Comparison of ENCODE assay signal across 8 mouse cellular contexts in the genomic region with DNA sequence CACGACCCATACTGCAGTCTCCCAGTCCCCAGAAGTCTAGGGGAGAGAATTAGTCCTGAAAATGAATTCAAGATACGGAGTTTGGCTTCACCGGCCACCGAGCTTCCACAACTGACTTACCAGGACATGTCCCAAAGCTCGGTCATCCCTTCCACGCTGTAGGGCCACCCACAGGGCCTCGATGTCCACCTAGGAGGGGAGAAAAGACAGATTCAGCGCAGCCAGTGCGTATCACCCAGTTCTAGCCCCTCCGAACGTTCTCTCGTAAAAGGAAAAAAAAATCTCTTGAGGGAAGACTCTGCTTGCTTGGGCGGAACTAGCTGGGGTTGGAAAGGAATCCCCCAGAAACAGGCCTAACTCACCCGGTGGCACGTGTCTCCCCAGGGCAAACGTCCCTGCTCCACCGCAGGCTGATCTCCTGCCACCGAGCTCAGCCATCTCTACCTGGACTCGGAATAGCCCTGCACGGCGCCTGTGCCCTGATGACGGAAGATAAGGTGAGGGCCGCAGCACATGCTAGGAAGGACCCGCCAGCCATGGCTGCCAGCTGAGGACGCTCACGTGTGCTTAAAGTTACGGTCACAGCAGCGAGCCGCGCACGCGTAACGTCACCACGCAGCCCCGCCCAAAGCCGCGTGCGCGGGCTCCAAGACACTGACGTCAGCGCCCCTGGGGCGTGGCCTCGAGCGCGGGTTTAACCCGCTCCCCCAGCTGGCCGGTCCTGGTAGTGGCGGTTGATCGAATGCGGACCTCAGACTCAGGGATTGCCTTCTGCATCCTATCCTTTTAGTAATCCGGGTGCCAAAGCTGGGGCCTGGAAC. TPM values are rescaled to one million over a fixed set of nuclear protein-coding genes. Genes with fewer than 3 reads are reported as not detected.
A peak's percentile ranks its signal among the peaks of the same experiment; 100 is the strongest.
DNase-seq lines count a peak whose midpoint lies in the region; ATAC-seq and TF ChIP-seq lines count a peak whose summit lies in the region.

No protein-coding gene starts in this region.

- ATAC-seq in forebrain, embryonic 15.5 days (replicated peaks), result peak; percentile 96
- ATAC-seq in lung, embryonic 14.5 days (ENCODE audit: insufficient read depth), result peak; percentile 95

- peak; percentile 98 for DNase-seq in ES-E14 (ENCODE audit: low read depth, low spot score)
- DNase-seq in cerebellum, adult 11-12 months, result peak; percentile 96
- peak; percentile 98 to 99 for DNase-seq in heart, postnatal 36 days
- DNase-seq in layer of hippocampus, adult 2 months (ENCODE audit: low spot score in 2 of 2), result peak; percentile 97 to 99
- peak; percentile 100 for DNase-seq in lung, embryonic 14.5 days
- DNase-seq in thymus, adult 2 months, result peak; percentile 96

- H3K9me3 ChIP-seq in ES-E14 (ENCODE audit: control insufficient read depth, insufficient read depth, low read depth, low read length), result no peaks in the 10 kb centered on the region
- H3K9me3 ChIP-seq in forebrain, embryonic 15.5 days, result no peaks in the 10 kb centered on the region
- no peaks in the 10 kb centered on the region for H3K9me3 ChIP-seq in lung, embryonic 14.5 days (ENCODE audit: low read depth, low read length)

- in situ Hi-C loops in ES-E14 (cut with MboI; ENCODE audit: low sequenced_read_pairs in 2 of 2, unreplicated experiment in 2 of 2), result no loop called here

- H3K36me3 ChIP-seq in ES-E14 (ENCODE audit: control insufficient read depth, insufficient read depth, low read length, poor library complexity, severe bottlenecking), result peaks cover 33% of the 10 kb centered on the region
- peaks cover 26% of the 10 kb centered on the region for H3K36me3 ChIP-seq in forebrain, embryonic 15.5 days
- H3K36me3 ChIP-seq in lung, embryonic 14.5 days (ENCODE audit: insufficient read depth), result peaks cover 34% of the 10 kb centered on the region
- peaks cover 19% of the 10 kb centered on the region for H3K36me3 ChIP-seq in thymus, adult 2 months (ENCODE audit: control insufficient read depth, insufficient read depth, low read length)

- TF ChIP-seq CTCF in layer of hippocampus, adult 2 months (conservative IDR thresholded peaks at IDR 0.05), result peak; percentile 92
- TF ChIP-seq CTCF in lung, embryonic 14.5 days (IDR thresholded peaks at IDR 0.05; ENCODE audit: low read depth), result peak; percentile 79
- TF ChIP-seq CTCF in olfactory bulb, adult 2 months (IDR thresholded peaks at IDR 0.05; ENCODE audit: insufficient read depth, low read depth, low read length), result peak; percentile 80
- peak; percentile 93 for TF ChIP-seq CTCF in thymus, adult 2 months (IDR thresholded peaks at IDR 0.05; ENCODE audit: borderline replicate concordance, control insufficient read depth, extremely low read depth, insufficient read depth, low read length, poor library complexity)

- H3K9ac ChIP-seq in ES-E14 (ENCODE audit: insufficient read depth, low read depth, low read length, poor library complexity, severe bottlenecking), result peak overlapping the region; percentile 92
- H3K9ac ChIP-seq in forebrain, embryonic 15.5 days (replicated peaks), result peak overlapping the region; percentile 64
- H3K9ac ChIP-seq in lung, embryonic 14.5 days, result peak overlapping the region; percentile 89

- H3K27me3 ChIP-seq in forebrain, embryonic 15.5 days, result no peaks in the 10 kb centered on the region
- H3K27me3 ChIP-seq in lung, embryonic 14.5 days (ENCODE audit: insufficient read depth, low read length), result no peaks in the 10 kb centered on the region
- H3K27me3 ChIP-seq in thymus, adult 2 months (ENCODE audit: control insufficient read depth, insufficient read depth, low read length), result no peaks in the 10 kb centered on the region

- peak overlapping the region; percentile 83 for H3K4me2 ChIP-seq in forebrain, embryonic 15.5 days (replicated peaks)
- peak overlapping the region; percentile 86 for H3K4me2 ChIP-seq in lung, embryonic 14.5 days

- intact Hi-C loops in heart, postnatal 36 days (cut with DNase I), result loop anchor here (5.0 kb wide), 2 partner anchors 51 to 99 kb away; a partner anchor contains a TSS

- peaks cover 0 to 4% of the 10 kb centered on the region in 2 experiments; a peak in 2 of 4 replicates for H3K4me1 ChIP-seq in ES-E14 (ENCODE audit: control insufficient read depth in 2 of 2, insufficient read depth in 2 of 2, low read length in 2 of 2, poor library complexity in 1 of 2)
- peaks cover 17% of the 10 kb centered on the region for H3K4me1 ChIP-seq in forebrain, embryonic 15.5 days
- peaks cover 3% of the 10 kb centered on the region; the same call in 1 of the 2 replicates for H3K4me1 ChIP-seq in lung, embryonic 14.5 days (ENCODE audit: insufficient read depth)
- 0 out of 2 replicates have a peak, but pooled peaks cover 2% of the 10 kb centered on the region for H3K4me1 ChIP-seq in olfactory bulb, adult 2 months (ENCODE audit: control insufficient read depth, insufficient read depth, low read length)
- peaks cover 9% of the 10 kb centered on the region for H3K4me1 ChIP-seq in thymus, adult 2 months (replicated peaks; ENCODE audit: control insufficient read depth, insufficient read depth, low read length)

- H3K4me3 ChIP-seq in ES-E14 (ENCODE audit: insufficient read depth in 1 of 2, low read depth in 1 of 2, low read length in 2 of 2, poor library complexity in 1 of 2, severe bottlenecking in 1 of 2), result peak overlapping the region; percentile 84 to 91
- H3K4me3 ChIP-seq in forebrain, embryonic 15.5 days, result peak overlapping the region; percentile 54
- H3K4me3 ChIP-seq in layer of hippocampus, adult 2 months, result peak overlapping the region; percentile 64
- H3K4me3 ChIP-seq in lung, embryonic 14.5 days (ENCODE audit: low read depth, low read length), result peak overlapping the region; percentile 70
- peak overlapping the region; percentile 59 for H3K4me3 ChIP-seq in olfactory bulb, adult 2 months (ENCODE audit: insufficient read depth, low read depth, low read length)
- peak overlapping the region; percentile 71 for H3K4me3 ChIP-seq in thymus, adult 2 months (ENCODE audit: control insufficient read depth, insufficient read depth, low read length)

- H3K27ac ChIP-seq in ES-E14 (ENCODE audit: insufficient read depth, low read depth, low read length, poor library complexity, severe bottlenecking), result peak overlapping the region; percentile 87
- H3K27ac ChIP-seq in forebrain, embryonic 15.5 days (replicated peaks), result peak overlapping the region; percentile 66
- H3K27ac ChIP-seq in layer of hippocampus, adult 2 months, result peak overlapping the region; percentile 88
- H3K27ac ChIP-seq in lung, embryonic 14.5 days (ENCODE audit: low read depth), result peak overlapping the region; percentile 89
- peak overlapping the region; percentile 33 for H3K27ac ChIP-seq in olfactory bulb, adult 2 months (ENCODE audit: insufficient read depth, low read depth, low read length)
- H3K27ac ChIP-seq in thymus, adult 2 months (ENCODE audit: control insufficient read depth, insufficient read depth, low read length), result peak overlapping the region; percentile 52

- WGBS in forebrain, embryonic 15.5 days, result under 1% methylated on average over 51 of the region's 51 CpGs
- under 1% methylated on average over 51 of the region's 51 CpGs for WGBS in lung, embryonic 14.5 days
- WGBS in olfactory bulb, adult 2 months, result under 1% methylated on average over 51 of the region's 51 CpGs
- under 1% methylated on average over 51 of the region's 51 CpGs for WGBS in thymus, adult 2 months

- TF ChIP-seq POLR2A in olfactory bulb, adult 2 months (IDR thresholded peaks at IDR 0.05; ENCODE audit: insufficient read depth, low read depth, low read length), result peak; percentile 35; the same call in 1 of the 2 replicates
- TF ChIP-seq POLR2A in thymus, adult 2 months (IDR thresholded peaks at IDR 0.05; ENCODE audit: control insufficient read depth, extremely low read depth, insufficient read depth, low read length, poor library complexity), result peak; percentile 69

TF ChIP-seq in ES-E14, 5 proteins besides CTCF, POLR2A, EP300 and RAD21:
- TF ChIP-seq CHD2 (IDR thresholded peaks at IDR 0.05; ENCODE audit: low read depth, low read length), result 0 out of 2 replicates have a peak, but pooled peaks have one; percentile 33
- no peak for TF ChIP-seq MAFK (IDR thresholded peaks at IDR 0.05; ENCODE audit: insufficient read depth, low read depth, low read length)
- peak; percentile 70 for TF ChIP-seq HCFC1 (IDR thresholded peaks at IDR 0.05; ENCODE audit: borderline replicate concordance, insufficient read depth, low read length)

RNA-seq across cellular contexts. Expression of a gene that starts 7.6 kb away (rescaled TPM):
- total RNA-seq in ES-E14 (2012; rRNA removed), result 11.6 TPM in 2 replicates
- polyA plus RNA-seq in forebrain, embryonic 15.5 days (2015; fragmentation: Nextera tagmentation; extraction: Ambion mirVana), result 0.34 and 0.41 TPM in 2 replicates
- total RNA-seq in heart, postnatal 36 days (2021), result 1 to 10 TPM; 1.2 to 2.2 TPM
- under 1 TPM; 0.59 to 0.91 TPM for total RNA-seq in layer of hippocampus, adult 2 months (2021)
- 1.2 and 2.1 TPM in 2 replicates for polyA plus RNA-seq in lung, embryonic 14.5 days (2014; fragmentation: Nextera tagmentation; extraction: Ambion mirVana)
- not detected in 2 replicates for polyA plus RNA-seq in olfactory bulb, adult 2 months (2012; ENCODE audit: insufficient read depth, insufficient read length, low replicate concordance, missing spikeins)
- 202 and 216 TPM in 2 replicates for polyA plus RNA-seq in thymus, adult 2 months (2012; rRNA removed)

RNA-seq across cellular contexts. Expression of a gene that starts 18.3 kb away (rescaled TPM):
- total RNA-seq in ES-E14 (2012; rRNA removed), result 27.8 and 36.7 TPM in 2 replicates
- polyA plus RNA-seq in forebrain, embryonic 15.5 days (2015; fragmentation: Nextera tagmentation; extraction: Ambion mirVana), result 104 and 107 TPM in 2 replicates
- total RNA-seq in heart, postnatal 36 days (2021), result 10 to 100 TPM; 24.1 to 30.2 TPM
- 10 to 100 TPM; 50.2 to 55.8 TPM for total RNA-seq in layer of hippocampus, adult 2 months (2021)
- 88.8 and 94.3 TPM in 2 replicates for polyA plus RNA-seq in lung, embryonic 14.5 days (2014; fragmentation: Nextera tagmentation; extraction: Ambion mirVana)
- polyA plus RNA-seq in olfactory bulb, adult 2 months (2012; ENCODE audit: insufficient read depth, insufficient read length, low replicate concordance, missing spikeins), result not detected in 2 replicates
- 450 and 470 TPM in 2 replicates for polyA plus RNA-seq in thymus, adult 2 months (2012; rRNA removed)

RNA-seq across cellular contexts. Expression of a gene that starts 52.7 kb away (rescaled TPM):
- total RNA-seq in ES-E14 (2012; rRNA removed), result 39.7 and 49.8 TPM in 2 replicates
- polyA plus RNA-seq in forebrain, embryonic 15.5 days (2015; fragmentation: Nextera tagmentation; extraction: Ambion mirVana), result 13.5 and 14.8 TPM in 2 replicates
- 10 to 100 TPM; 32.7 to 35.6 TPM for total RNA-seq in heart, postnatal 36 days (2021)
- 100 to 1,000 TPM; 234 to 240 TPM for total RNA-seq in layer of hippocampus, adult 2 months (2021)
- polyA plus RNA-seq in lung, embryonic 14.5 days (2014; fragmentation: Nextera tagmentation; extraction: Ambion mirVana), result 25.9 and 27.9 TPM in 2 replicates
- 146 and 170 TPM in 2 replicates for polyA plus RNA-seq in olfactory bulb, adult 2 months (2012; ENCODE audit: insufficient read depth, insufficient read length, low replicate concordance, missing spikeins)
- 12.7 and 17.8 TPM in 2 replicates for polyA plus RNA-seq in thymus, adult 2 months (2012; rRNA removed)

Comparison
In these comparisons a context has a peak if more than half of its experiments do, and no peak if none do; other contexts are left out.
1. Peak in every context shown above with its lines: DNase-seq, ATAC-seq, H3K4me3 ChIP-seq and H3K27ac ChIP-seq.
2. H3K27ac ChIP-seq: peak in every context shown above with its lines; median percentile 89 in lung, embryonic 14.5 days; 88 in layer of hippocampus, adult 2 months; 87 in ES-E14; 66 in forebrain, embryonic 15.5 days; 52 in thymus, adult 2 months; 33 in olfactory bulb, adult 2 months.
3. RNA of a gene that starts 7.6 kb away (polyA plus RNA-seq): 202 to 216 TPM in thymus, adult 2 months; 1.2 to 2.1 TPM in lung, embryonic 14.5 days, 0.34 to 0.41 TPM in forebrain, embryonic 15.5 days and not detected in olfactory bulb, adult 2 months; every median in the first group is over 10 times any median in the second.